Mouse (Mus musculus) cerebellum, adult 2 months (tissue): Measurements from ENCODE around the gene Sptlc2. TPM values are rescaled to one million over a fixed set of nuclear protein-coding genes. Genes with fewer than 3 reads are reported as not detected.
"Not testable (repeated sequence)": the region's sequence is repeated elsewhere in the genome, so short reads cannot be mapped to it uniquely, and the experiment has no call there.

Experiments used
- DNase-seq, 2 experiments: peaks; one replicate each; pipeline ENCODE4 v3.0.0; 2021
- H3K27ac ChIP-seq: fragments of 200-500 bp; 2 replicates; pipeline ENCODE4 v1.5.1; 2012; ENCODE audit warnings: low read length, control low read depth, inconsistent platforms; ENCODE audit not compliant: insufficient read depth
- H3K27me3 ChIP-seq: fragments of 200-500 bp; 2 replicates; pipeline ENCODE4 v1.6.1; 2012; ENCODE audit warnings: inconsistent platforms, mild to moderate bottlenecking, low read length, moderate library complexity; ENCODE audit not compliant: control insufficient read depth, insufficient read depth
- H3K4me1 ChIP-seq: fragments of 200-500 bp; 2 replicates; pipeline ENCODE4 v1.6.1; 2011; ENCODE audit warnings: low read length; ENCODE audit not compliant: control insufficient read depth, insufficient read depth
- H3K4me3 ChIP-seq: fragments of 200-500 bp; replicated peaks from 2 replicates; pipeline ENCODE3; 2011; ENCODE audit warnings: mild to moderate bottlenecking, low read depth, low read length, control low read depth; ENCODE audit not compliant: insufficient read depth
- CTCF ChIP-seq: fragments of 200-500 bp; IDR thresholded peaks from 2 replicates; pipeline ENCODE4 v1.5.1; 2011; ENCODE audit warnings: low read depth, mild to moderate bottlenecking, control low read depth, low read length, moderate library complexity, borderline replicate concordance; ENCODE audit not compliant: insufficient read depth
- POLR2A ChIP-seq: fragments of 200-500 bp; IDR thresholded peaks from 2 replicates; pipeline ENCODE4 v1.6.1; 2011; ENCODE audit warnings: low read length, control low read depth, borderline replicate concordance; ENCODE audit not compliant: insufficient read depth
- WGBS: fragments of 180-500 bp; shearing (Covaris S2); methylation state at CpG from one replicate; pipeline ENCODE4 v1.1.7; 2018; 5-methylcytosine and 5-hydroxymethylcytosine counted together
- polyA plus RNA-seq: library from polyadenylated mRNA; depleted of rRNA; stranded (reverse); fragments of >200 nt; gene quantifications from 2 replicates; pipeline ENCODE4 v1.2.3, GENCODE M21; 2012

Sptlc2 gene
- polyA plus RNA-seq, 1 experiment, result 23.3 TPM

GRCm38 (mm10) chr12:87283706-87284105 lies 104.4 kb downstream of the Sptlc2 start:
- Histone ChIP-seq H3K27ac (no peak overlapping the region), H3K27me3 (no peaks in the 10 kb centered on the region), H3K4me3 (no peak overlapping the region), H3K4me1 (no peaks in the 10 kb centered on the region)
- TF ChIP-seq CTCF, result no peak
- no peak for TF ChIP-seq POLR2A
- no peak for DNase-seq
- 75% methylated on average over 7 of the region's 7 CpGs for WGBS

GRCm38 (mm10) chr12:87282743-87283142 lies 105.4 kb downstream of the Sptlc2 start:
- DNase-seq, result no peak
- Histone ChIP-seq H3K4me1 (no peaks in the 10 kb centered on the region), H3K27me3 (no peaks in the 10 kb centered on the region), H3K27ac (no peak overlapping the region), H3K4me3 (no peak overlapping the region)
- 88% methylated on average over 4 of the region's 4 CpGs for WGBS
- TF ChIP-seq CTCF (no peak), POLR2A (no peak)

- no peak for DNase-seq
- H3K4me3 ChIP-seq, result no peak overlapping the region
- 74% methylated on average over 1 of the region's 1 CpGs for WGBS
- no peak overlapping the region for H3K27ac ChIP-seq
- H3K27me3 ChIP-seq, result no peaks in the 10 kb centered on the region
- TF ChIP-seq CTCF (no peak), POLR2A (no peak)
- H3K4me1 ChIP-seq, result no peaks in the 10 kb centered on the region
Measured at GRCm38 (mm10) chr12:87281766-87282165, 106.4 kb downstream of the Sptlc2 start.

GRCm38 (mm10) chr12:87279879-87280278 lies 108.3 kb downstream of the Sptlc2 start:
- no peaks in the 10 kb centered on the region for H3K27me3 ChIP-seq
- no peak for TF ChIP-seq CTCF
- TF ChIP-seq POLR2A, result no peak
- no peak overlapping the region for H3K4me3 ChIP-seq
- H3K27ac ChIP-seq, result no peak overlapping the region
- DNase-seq, result no peak
- WGBS, result 34% methylated on average over 14 of the region's 14 CpGs
- H3K4me1 ChIP-seq, result no peaks in the 10 kb centered on the region

GRCm38 (mm10) chr12:87279350-87279749 lies 108.8 kb downstream of the Sptlc2 start:
- WGBS, result 57% methylated on average over 3 of the region's 3 CpGs

GRCm38 (mm10) chr12:87278118-87278730 lies 109.9 kb downstream of the Sptlc2 start:
- H3K4me1 ChIP-seq, result no peaks in the 10 kb centered on the region
- TF ChIP-seq POLR2A (no peak), CTCF (no peak)
- no peaks in the 10 kb centered on the region for H3K27me3 ChIP-seq
- 27% methylated on average over 6 of the region's 6 CpGs for WGBS
- no peak for DNase-seq
- H3K27ac ChIP-seq, result no peak overlapping the region
- no peak overlapping the region for H3K4me3 ChIP-seq

More at GRCm38 (mm10) chr12:87279350-87279749, 108.8 kb downstream of the Sptlc2 start:
- no peak overlapping the region for H3K4me3 ChIP-seq
- TF ChIP-seq POLR2A (no peak), CTCF (no peak)
- no peak overlapping the region for H3K27ac ChIP-seq
- no peaks in the 10 kb centered on the region for H3K4me1 ChIP-seq
- no peaks in the 10 kb centered on the region for H3K27me3 ChIP-seq
- DNase-seq, result no peak

- WGBS, result 92% methylated on average over 4 of the region's 4 CpGs
- not testable (repeated sequence) for H3K4me3 ChIP-seq, DNase-seq, H3K27ac ChIP-seq, H3K4me1 ChIP-seq, H3K27me3 ChIP-seq
Measured at GRCm38 (mm10) chr12:87277251-87277650, 110.9 kb downstream of the Sptlc2 start.

GRCm38 (mm10) chr12:87274853-87275831 lies 113.0 kb downstream of the Sptlc2 start:
- WGBS, result 87% methylated on average over 9 of the region's 9 CpGs
- TF ChIP-seq CTCF (no peak), POLR2A (no peak)

More at GRCm38 (mm10) chr12:87274853-87275831, 113.0 kb downstream of the Sptlc2 start:
- Histone ChIP-seq H3K27me3 (no peaks in the 10 kb centered on the region), H3K4me1 (no peaks in the 10 kb centered on the region), H3K27ac (no peak overlapping the region), H3K4me3 (no peak overlapping the region)
- no peak for DNase-seq
